In the genomic region with DNA sequence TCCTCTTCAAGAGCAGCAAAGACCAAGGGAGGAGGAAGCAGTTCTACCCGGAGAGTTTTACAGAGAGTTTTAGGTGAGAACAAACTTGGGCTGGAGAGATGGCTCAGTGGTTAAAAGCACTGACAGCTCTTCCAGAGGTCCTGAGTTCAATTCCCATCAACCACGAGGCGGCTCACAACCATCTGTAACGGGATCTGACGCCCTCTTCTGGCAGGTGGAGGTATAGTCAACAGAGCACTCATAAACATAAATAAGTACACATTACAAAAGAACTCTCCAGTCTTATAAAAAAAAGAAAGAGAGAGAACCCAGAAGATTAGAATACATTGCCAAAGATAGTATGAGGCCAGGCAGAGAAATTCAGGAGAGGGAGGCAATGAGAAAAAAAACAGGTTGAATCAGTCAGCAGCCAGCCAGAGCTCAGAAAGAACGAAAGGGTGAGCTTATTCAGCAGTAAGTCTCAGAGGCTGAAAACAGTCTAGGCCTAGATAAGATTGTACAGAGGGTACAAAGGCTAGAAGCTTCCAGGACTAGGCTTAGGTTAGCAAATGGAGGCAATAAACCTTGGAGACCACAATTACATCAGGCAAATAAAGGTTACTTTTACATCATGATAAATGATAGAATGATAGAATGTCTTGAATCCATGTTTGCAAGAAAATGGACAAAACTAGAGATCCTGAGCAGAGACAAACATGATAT, we compare ENCODE assay signal across 25 mouse cellular contexts. TPM values are rescaled to one million over a fixed set of nuclear protein-coding genes. Genes with fewer than 3 reads are reported as not detected.
DNase-seq lines count a peak whose midpoint lies in the region; TF ChIP-seq lines count a peak whose summit lies in the region.
"Had no signal": no experiment of that assay in that cellular context is flagged by ENCODE, and none has a peak within 500 bp of the region (broad histone marks: within the 10 kb centered on the region; RNA-seq: fewer than 3 reads in every experiment).

No protein-coding gene starts in this region.

- peaks cover 15 to 25% of the 10 kb centered on the region in 2 experiments for H3K4me1 ChIP-seq in MEL (ENCODE audit: control insufficient read depth in 1 of 2, insufficient read depth in 2 of 2, low read length in 2 of 2)
- peaks cover 66% of the 10 kb centered on the region for H3K4me1 ChIP-seq in bone marrow macrophage, adult 2 months (ENCODE audit: control insufficient read depth, insufficient read depth, low read length)
- H3K4me1 ChIP-seq in embryonic facial prominence, embryonic 10.5 days = peaks cover 16% of the 10 kb centered on the region

- peak; percentile 37; the same call in 1 of the 2 replicates for TF ChIP-seq CTCF in layer of hippocampus, adult 2 months (conservative IDR thresholded peaks at IDR 0.05)
- peak; percentile 20 to 43 (median 34); a peak in 5 of 6 replicates for TF ChIP-seq CTCF in MEL (IDR thresholded peaks at IDR 0.05 in 2 of 3, conservative IDR thresholded peaks at IDR 0.05 in 1 of 3; ENCODE audit: control insufficient read depth in 1 of 3, insufficient read depth in 1 of 3, low read depth in 2 of 3, low read length in 3 of 3, poor library complexity in 1 of 3, severe bottlenecking in 1 of 3)
- TF ChIP-seq CTCF in bone marrow macrophage, adult 2 months (IDR thresholded peaks at IDR 0.05; ENCODE audit: low read depth, low read length) = peak; percentile 43

- 52% methylated on average over 6 of the region's 6 CpGs for WGBS in embryonic facial prominence, embryonic 10.5 days

- no peak for TF ChIP-seq POLR2A in MEL (IDR thresholded peaks at IDR 0.05; ENCODE audit: control insufficient read depth in 1 of 2, insufficient read depth in 1 of 2, low read depth in 1 of 2, low read length in 2 of 2, poor library complexity in 1 of 2)
- TF ChIP-seq POLR2A in bone marrow macrophage, adult 2 months (IDR thresholded peaks at IDR 0.05; ENCODE audit: borderline replicate concordance, low read depth, low read length) = no peak

- no peak for TF ChIP-seq RAD21 in MEL (IDR thresholded peaks at IDR 0.05; ENCODE audit: low read depth, low read length)

- no peak overlapping the region for H3K4me3 ChIP-seq in layer of hippocampus, adult 2 months
- H3K4me3 ChIP-seq in MEL (ENCODE audit: control insufficient read depth in 1 of 2, insufficient read depth in 1 of 2, low read depth in 2 of 2, low read length in 2 of 2) = no peak overlapping the region
- no peak overlapping the region for H3K4me3 ChIP-seq in bone marrow macrophage, adult 2 months (ENCODE audit: insufficient read depth, low read length)
- H3K4me3 ChIP-seq in embryonic facial prominence, embryonic 10.5 days = no peak overlapping the region
- H3K4me3 ChIP-seq: gastrocnemius, adult 2 months; heart, embryonic 15.5 days; hindbrain, embryonic 12.5 days; limb, embryonic 10.5 days; limb, embryonic 15.5 days; stomach, embryonic 15.5 days had no signal

- DNase-seq in layer of hippocampus, adult 2 months (ENCODE audit: low spot score in 2 of 2) = no peak
- no peak for DNase-seq in layer of hippocampus, postnatal 14 days (ENCODE audit: low spot score in 2 of 2)
- peak; percentile 50 for DNase-seq in MEL (ENCODE audit: low read depth, low spot score)
- no peak for DNase-seq in embryonic facial prominence, embryonic 10.5 days (ENCODE audit: low spot score)
- no peak for DNase-seq in spleen, postnatal 36 days (ENCODE audit: low spot score in 2 of 2)
- DNase-seq in heart, postnatal 4 days = no peak
- DNase-seq: adrenal gland, postnatal 25 days; cerebellum, adult 18-20 months; cerebellum, postnatal 10 days; gastrocnemius, postnatal 36 days; kidney, adult 2 months; kidney, postnatal 4 days; lung, embryonic 14.5 days; lung, postnatal 14 days; midbrain, embryonic 14.5 days; thymus, adult 2 months; thymus, postnatal 36 days had no signal

- no peak overlapping the region for H3K27ac ChIP-seq in layer of hippocampus, adult 2 months
- H3K27ac ChIP-seq in MEL (ENCODE audit: control insufficient read depth, low read depth, low read length) = no peak overlapping the region
- H3K27ac ChIP-seq in bone marrow macrophage, adult 2 months (ENCODE audit: insufficient read depth, low read depth, low read length) = no peak overlapping the region
- H3K27ac ChIP-seq in embryonic facial prominence, embryonic 10.5 days (replicated peaks) = no peak overlapping the region
- H3K27ac ChIP-seq: heart, embryonic 15.5 days; hindbrain, embryonic 12.5 days; limb, embryonic 10.5 days; limb, embryonic 15.5 days; liver, embryonic 14.5 days; stomach, embryonic 15.5 days had no signal

- H3K36me3 ChIP-seq in MEL (ENCODE audit: control insufficient read depth in 1 of 2, insufficient read depth in 2 of 2, low read length in 2 of 2) = peaks cover 0 to 14% of the 10 kb centered on the region in 2 experiments; a peak in 2 of 4 replicates
- no peaks in the 10 kb centered on the region for H3K36me3 ChIP-seq in embryonic facial prominence, embryonic 10.5 days (replicated peaks)
- H3K36me3 ChIP-seq: heart, embryonic 15.5 days; hindbrain, embryonic 12.5 days; limb, embryonic 10.5 days; limb, embryonic 15.5 days; stomach, embryonic 15.5 days had no signal

- TF ChIP-seq EP300 in MEL (IDR thresholded peaks at IDR 0.05; ENCODE audit: low read depth in 1 of 2, low read length in 2 of 2) = no peak

- no peaks in the 10 kb centered on the region for H3K9me3 ChIP-seq in MEL (replicated peaks; ENCODE audit: insufficient read depth, low read length)
- H3K9me3 ChIP-seq in embryonic facial prominence, embryonic 10.5 days = no peaks in the 10 kb centered on the region
- H3K9me3 ChIP-seq: heart, embryonic 15.5 days; hindbrain, embryonic 12.5 days; limb, embryonic 10.5 days; stomach, embryonic 15.5 days had no signal

- no peak overlapping the region; the same call in 1 of the 2 replicates for H3K9ac ChIP-seq in MEL (ENCODE audit: control insufficient read depth, low read depth, low read length, poor library complexity, severe bottlenecking)
- H3K9ac ChIP-seq: heart, embryonic 15.5 days; hindbrain, embryonic 12.5 days; limb, embryonic 15.5 days; liver, embryonic 14.5 days; lung, embryonic 14.5 days; stomach, embryonic 15.5 days had no signal

- no peaks in the 10 kb centered on the region for H3K79me2 ChIP-seq in MEL (ENCODE audit: control insufficient read depth, insufficient read depth, low read length, poor library complexity)

- no peaks in the 10 kb centered on the region for H3K27me3 ChIP-seq in MEL (ENCODE audit: control insufficient read depth in 1 of 2, insufficient read depth in 2 of 2, low read length in 2 of 2)
- H3K27me3 ChIP-seq in embryonic facial prominence, embryonic 10.5 days (replicated peaks; ENCODE audit: low read depth, poor library complexity, severe bottlenecking) = no peaks in the 10 kb centered on the region
- H3K27me3 ChIP-seq: heart, embryonic 15.5 days; hindbrain, embryonic 12.5 days; limb, embryonic 15.5 days; stomach, embryonic 15.5 days had no signal

RNA-seq across cellular contexts. Expression of a gene that starts 7.4 kb away (rescaled TPM):
- total RNA-seq in layer of hippocampus, adult 2 months (2021) = 10 to 100 TPM; 45.9 to 49.6 TPM
- 10 to 100 TPM; 43.5 to 48.8 TPM for total RNA-seq in layer of hippocampus, postnatal 14 days (2021)
- 46.8 and 47.6 TPM in 2 replicates for total RNA-seq in MEL (2012; rRNA removed)
- polyA plus RNA-seq in MEL (2012; ENCODE audit: insufficient read depth in 1 of 2, insufficient read length in 2 of 2, low read depth in 1 of 2, low replicate concordance in 2 of 2, missing spikeins in 1 of 2) = 100 to 1,000 TPM in 1 of 2 experiments, not detected in 1; 118 TPM
- polyA plus RNA-seq in bone marrow macrophage, adult 2 months (2012; ENCODE audit: insufficient read depth, insufficient read length, missing spikeins) = 27.1 and 27.6 TPM in 2 replicates
- polyA plus RNA-seq in embryonic facial prominence, embryonic 10.5 days (2016; fragmentation: Nextera tagmentation; extraction: Ambion mirVana) = 77.2 and 81.2 TPM in 2 replicates
- total RNA-seq in heart, postnatal 4 days (2021) = 10 to 100 TPM; 47.0 to 48.2 TPM

RNA-seq across cellular contexts. Expression of a gene that starts 14.2 kb away (rescaled TPM):
- total RNA-seq in layer of hippocampus, adult 2 months (2021) = 10 to 100 TPM; 67.4 to 86.9 TPM
- total RNA-seq in layer of hippocampus, postnatal 14 days (2021) = 100 to 1,000 TPM in 1 of 2 experiments, 10 to 100 TPM in 1; 72.5 to 107 TPM
- 5.2 and 6.8 TPM in 2 replicates for total RNA-seq in MEL (2012; rRNA removed)
- polyA plus RNA-seq in MEL (2012; ENCODE audit: insufficient read depth in 1 of 2, insufficient read length in 2 of 2, low read depth in 1 of 2, low replicate concordance in 2 of 2, missing spikeins in 1 of 2) = 10 to 100 TPM in 1 of 2 experiments, not detected in 1; 17.1 TPM
- 1,260 and 1,371 TPM in 2 replicates for polyA plus RNA-seq in bone marrow macrophage, adult 2 months (2012; ENCODE audit: insufficient read depth, insufficient read length, missing spikeins)
- polyA plus RNA-seq in embryonic facial prominence, embryonic 10.5 days (2016; fragmentation: Nextera tagmentation; extraction: Ambion mirVana) = 36.7 and 40.7 TPM in 2 replicates
- total RNA-seq in heart, postnatal 4 days (2021) = 10 to 100 TPM; 13.2 to 20.5 TPM

RNA-seq across cellular contexts. Expression of a gene that starts 38.5 kb away (rescaled TPM):
- 1 to 10 TPM; 2.8 to 3.6 TPM for total RNA-seq in layer of hippocampus, adult 2 months (2021)
- 1 to 10 TPM; 3.9 to 4.1 TPM for total RNA-seq in layer of hippocampus, postnatal 14 days (2021)
- total RNA-seq in MEL (2012; rRNA removed) = 1.6 and 2.0 TPM in 2 replicates
- 1 to 10 TPM in 1 of 2 experiments, not detected in 1; 2.6 TPM for polyA plus RNA-seq in MEL (2012; ENCODE audit: insufficient read depth in 1 of 2, insufficient read length in 2 of 2, low read depth in 1 of 2, low replicate concordance in 2 of 2, missing spikeins in 1 of 2)
- 21.0 and 25.4 TPM in 2 replicates for polyA plus RNA-seq in bone marrow macrophage, adult 2 months (2012; ENCODE audit: insufficient read depth, insufficient read length, missing spikeins)
- polyA plus RNA-seq in embryonic facial prominence, embryonic 10.5 days (2016; fragmentation: Nextera tagmentation; extraction: Ambion mirVana) = 4.8 and 5.4 TPM in 2 replicates
- total RNA-seq in heart, postnatal 4 days (2021) = 10 to 100 TPM; 33.3 to 34.0 TPM

RNA-seq across cellular contexts. Expression of a gene that starts 39.1 kb away (rescaled TPM):
- total RNA-seq in layer of hippocampus, adult 2 months (2021) = 100 to 1,000 TPM; 103 to 108 TPM
- 10 to 100 TPM; 87.7 to 89.6 TPM for total RNA-seq in layer of hippocampus, postnatal 14 days (2021)
- total RNA-seq in MEL (2012; rRNA removed) = 46.3 and 50.5 TPM in 2 replicates
- polyA plus RNA-seq in MEL (2012; ENCODE audit: insufficient read depth in 1 of 2, insufficient read length in 2 of 2, low read depth in 1 of 2, low replicate concordance in 2 of 2, missing spikeins in 1 of 2) = 10 to 100 TPM in 1 of 2 experiments, not detected in 1; 87.7 TPM
- 632 and 760 TPM in 2 replicates for polyA plus RNA-seq in bone marrow macrophage, adult 2 months (2012; ENCODE audit: insufficient read depth, insufficient read length, missing spikeins)
- 95.8 and 100 TPM in 2 replicates for polyA plus RNA-seq in embryonic facial prominence, embryonic 10.5 days (2016; fragmentation: Nextera tagmentation; extraction: Ambion mirVana)
- total RNA-seq in heart, postnatal 4 days (2021) = 100 to 1,000 TPM; 101 to 104 TPM

RNA-seq across cellular contexts. Expression of a gene that starts 39.8 kb away (rescaled TPM):
- 10 to 100 TPM; 29.0 to 30.9 TPM for total RNA-seq in layer of hippocampus, adult 2 months (2021)
- total RNA-seq in layer of hippocampus, postnatal 14 days (2021) = 10 to 100 TPM; 25.0 to 26.4 TPM
- total RNA-seq in MEL (2012; rRNA removed) = 12.3 and 12.6 TPM in 2 replicates
- 10 to 100 TPM in 1 of 2 experiments, not detected in 1; 24.1 TPM for polyA plus RNA-seq in MEL (2012; ENCODE audit: insufficient read depth in 1 of 2, insufficient read length in 2 of 2, low read depth in 1 of 2, low replicate concordance in 2 of 2, missing spikeins in 1 of 2)
- polyA plus RNA-seq in bone marrow macrophage, adult 2 months (2012; ENCODE audit: insufficient read depth, insufficient read length, missing spikeins) = 14.0 and 14.5 TPM in 2 replicates
- polyA plus RNA-seq in embryonic facial prominence, embryonic 10.5 days (2016; fragmentation: Nextera tagmentation; extraction: Ambion mirVana) = 17.4 and 18.2 TPM in 2 replicates
- total RNA-seq in heart, postnatal 4 days (2021) = 10 to 100 TPM; 14.7 to 15.8 TPM

Comparison
In these comparisons a context has a peak if more than half of its experiments do, and no peak if none do; other contexts are left out.
1. RNA of a gene that starts 38.5 kb away (total RNA-seq): 33.3 to 34.0 TPM in heart, postnatal 4 days; 3.9 to 4.1 TPM in layer of hippocampus, postnatal 14 days, 2.8 to 3.6 TPM in layer of hippocampus, adult 2 months and 1.6 to 2.0 TPM in MEL; every median in the first group is over 4 times any median in the second.
2. Peak in every context shown above with its lines, with median percentiles within 50 percentile points of each other: CTCF ChIP-seq.